Mouse (Mus musculus) fibroblast of lung, adult 2 months (primary cell): ENCODE results near the gene Pcnx3.

Source experiments
- DNase-seq: peaks from one replicate; pipeline ENCODE4 v3.0.0-alpha.2; 2011; ENCODE audit warnings: low read depth

The Pcnx3 gene

DNA sequence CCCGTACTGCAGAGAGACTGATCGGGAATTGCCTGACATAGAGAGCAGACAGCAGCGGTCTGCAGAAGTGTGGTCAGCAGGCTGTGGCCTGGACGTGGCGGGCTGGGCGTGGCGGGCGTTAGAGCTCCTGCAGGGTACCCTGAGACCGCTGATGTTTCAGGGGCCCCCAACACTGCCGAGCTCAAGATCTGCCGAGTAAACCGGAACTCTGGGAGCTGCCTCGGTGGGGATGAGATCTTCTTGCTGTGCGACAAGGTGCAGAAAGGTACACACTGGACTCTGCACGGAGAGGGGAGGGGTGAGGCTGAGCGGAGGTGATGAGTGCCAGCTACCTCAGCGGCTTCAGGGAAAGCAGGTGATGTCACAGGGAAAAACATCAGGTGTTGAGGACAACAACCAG lies 47.7 kb downstream of the Pcnx3 start:
- no peak for DNase-seq

DNA sequence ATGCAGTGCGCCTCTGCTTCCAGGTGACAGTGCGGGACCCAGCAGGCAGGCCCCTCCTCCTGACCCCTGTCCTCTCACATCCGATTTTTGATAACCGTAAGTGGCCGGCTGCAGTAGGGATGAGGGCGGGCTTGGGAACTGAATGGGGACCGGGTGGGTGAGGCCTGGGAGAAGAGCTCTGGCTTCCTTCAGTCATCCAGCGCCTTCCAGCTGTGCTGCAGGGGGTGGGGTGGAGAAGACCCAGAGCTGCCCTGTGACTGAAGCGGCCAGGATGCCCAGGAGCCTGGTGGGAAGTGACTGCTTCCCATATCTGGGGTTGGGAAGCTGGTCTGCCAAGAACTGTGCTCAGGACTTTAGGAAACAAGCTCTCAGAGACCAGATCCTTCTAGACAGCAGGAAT lies 48.4 kb downstream of the Pcnx3 start:
- DNase-seq, result no peak

DNA sequence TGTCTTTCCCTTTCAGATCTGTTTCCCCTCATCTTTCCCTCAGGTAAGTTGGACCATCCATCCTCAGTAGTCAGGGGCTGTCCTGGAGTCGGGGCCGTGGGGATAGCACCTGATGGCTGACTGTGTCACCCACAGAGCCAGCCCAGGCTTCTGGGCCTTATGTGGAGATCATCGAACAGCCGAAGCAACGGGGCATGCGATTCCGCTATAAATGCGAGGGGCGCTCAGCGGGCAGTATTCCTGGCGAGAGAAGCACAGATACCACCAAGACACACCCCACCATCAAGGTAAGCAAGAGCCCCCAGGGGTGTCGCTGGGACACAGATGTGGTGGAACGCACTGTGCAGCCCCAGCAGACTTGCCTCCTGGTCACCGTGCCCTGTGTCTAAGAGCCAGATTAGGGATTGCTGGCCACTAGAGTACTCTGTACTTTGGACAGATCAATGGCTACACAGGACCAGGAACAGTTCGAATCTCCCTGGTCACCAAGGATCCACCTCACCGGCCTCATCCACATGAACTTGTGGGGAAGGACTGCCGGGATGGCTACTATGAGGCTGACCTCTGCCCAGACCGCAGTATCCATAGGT lies 50.2 kb downstream of the Pcnx3 start:
- DNase-seq, result no peak

DNA sequence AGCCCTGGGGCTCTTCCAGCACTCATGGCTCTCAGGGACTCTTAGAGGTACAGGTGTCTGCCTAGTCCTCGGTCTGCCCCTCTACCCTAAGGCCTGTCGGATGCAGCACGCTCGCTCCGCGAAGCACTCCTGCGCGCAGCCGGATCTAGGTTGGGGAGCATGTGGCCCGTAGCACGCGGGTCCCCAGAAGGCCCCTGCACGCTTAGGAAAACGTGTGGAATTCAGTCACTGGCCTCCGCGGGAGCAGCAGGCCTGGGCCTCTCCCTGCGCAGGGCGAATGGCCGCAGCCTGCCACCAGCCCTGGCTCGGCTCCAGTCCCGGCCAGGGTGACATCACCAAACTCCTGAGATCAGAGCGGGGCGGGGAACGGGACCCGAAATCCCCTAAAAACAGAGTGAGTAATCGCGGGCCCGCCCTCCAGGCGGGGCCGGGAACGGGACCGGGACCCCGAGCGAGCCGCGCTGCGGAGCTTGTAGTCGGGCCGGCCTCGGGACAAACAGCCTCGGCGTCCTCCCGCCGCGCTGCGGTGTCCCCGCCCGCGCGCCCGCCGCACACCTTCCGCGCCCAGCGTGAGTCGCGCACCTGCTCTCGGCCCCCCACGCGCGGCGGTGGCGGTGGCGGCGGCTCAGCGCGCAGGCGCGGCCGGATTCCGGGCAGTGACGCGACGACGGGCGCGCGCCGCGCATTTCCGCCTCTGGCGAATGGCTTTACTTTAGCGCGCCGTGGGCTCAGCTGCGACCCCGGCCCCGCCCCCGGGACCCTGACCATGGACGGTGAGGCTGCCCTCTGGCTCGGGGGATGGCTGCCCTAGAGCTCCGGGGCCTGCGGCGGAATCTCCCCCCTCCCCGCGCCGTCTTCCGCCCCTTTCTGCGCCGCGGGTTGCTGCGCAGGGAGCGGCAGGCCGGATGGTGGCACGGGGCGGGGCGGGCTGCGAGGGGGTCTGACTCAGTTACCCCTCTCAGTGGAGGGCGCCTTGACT lies 51.4 kb downstream of the Pcnx3 start, which contains the start of gene Rela:
Gene Rela (plus strand): TSS at position 415 of the 979 bp plus-strand sequence.
- DNase-seq, result peak; percentile 65

DNA sequence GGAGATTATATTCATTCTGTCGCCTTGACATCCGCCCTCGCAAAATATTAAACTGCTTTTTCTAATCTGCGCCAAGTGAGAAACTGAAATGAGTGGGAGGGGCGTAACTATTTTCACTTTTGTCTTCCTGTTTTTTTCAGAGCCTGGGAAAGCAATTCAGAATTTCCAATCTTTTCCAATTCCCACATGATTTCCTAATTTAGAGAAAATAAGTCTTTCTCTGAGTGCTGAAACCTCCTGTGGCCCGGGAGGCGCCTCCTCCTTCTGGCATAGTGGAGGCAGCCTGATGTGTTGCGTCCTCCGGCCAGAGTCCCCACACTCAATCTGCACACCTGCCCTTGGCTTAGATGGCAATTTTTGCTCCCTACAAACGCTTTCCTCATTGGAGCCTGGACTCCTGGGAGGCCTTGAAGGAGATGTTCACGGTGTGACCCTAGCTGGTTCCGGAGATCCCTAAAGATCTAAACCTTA lies 52.1 kb downstream of the Pcnx3 start:
- peak; percentile 41 for DNase-seq

DNA sequence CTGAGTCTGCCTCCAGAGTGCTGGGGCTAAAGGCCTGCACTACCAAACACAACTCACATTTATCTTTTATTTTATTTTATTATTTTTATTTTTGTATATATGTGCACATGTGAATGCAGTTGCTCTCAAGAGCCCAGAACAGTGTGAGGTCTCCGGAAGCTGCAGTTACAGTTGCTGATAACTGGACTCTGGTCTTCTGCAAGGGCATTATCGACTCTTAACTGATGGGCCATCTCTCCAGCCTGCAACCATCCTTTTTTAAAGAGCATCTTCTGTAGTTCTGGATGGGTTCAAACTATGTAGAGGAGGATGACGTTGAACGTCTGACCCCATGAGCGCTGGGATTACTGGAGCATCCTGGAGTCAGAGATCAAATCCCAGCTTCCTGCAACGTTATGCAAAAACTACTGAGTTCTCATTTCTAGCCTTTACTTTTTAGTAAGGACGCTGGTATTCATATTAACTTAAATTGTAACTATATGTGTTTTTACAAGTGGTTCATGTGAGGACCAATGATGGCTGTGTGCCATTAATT lies 52.6 kb downstream of the Pcnx3 start:
- DNase-seq, result no peak

DNA sequence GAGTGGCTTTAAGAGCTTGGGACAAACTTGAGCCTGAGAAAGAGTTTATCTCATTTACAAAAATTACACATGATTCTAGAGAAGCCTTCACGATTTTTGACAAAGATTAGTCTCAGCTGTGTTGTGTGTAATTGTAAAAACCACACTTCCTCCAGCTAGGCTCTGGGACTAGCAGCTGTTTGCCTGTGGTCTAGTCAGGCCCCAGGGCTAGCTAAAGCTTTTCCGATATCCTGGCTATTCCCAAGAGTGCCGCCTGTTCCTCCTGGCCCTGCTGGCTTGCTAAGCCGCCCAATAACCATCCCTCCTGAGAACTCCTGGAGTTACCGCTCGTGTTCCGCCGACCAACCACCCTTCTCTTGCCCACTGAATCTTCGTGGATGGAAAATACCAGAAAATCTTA lies 56.6 kb downstream of the Pcnx3 start:
- no peak for DNase-seq

DNA sequence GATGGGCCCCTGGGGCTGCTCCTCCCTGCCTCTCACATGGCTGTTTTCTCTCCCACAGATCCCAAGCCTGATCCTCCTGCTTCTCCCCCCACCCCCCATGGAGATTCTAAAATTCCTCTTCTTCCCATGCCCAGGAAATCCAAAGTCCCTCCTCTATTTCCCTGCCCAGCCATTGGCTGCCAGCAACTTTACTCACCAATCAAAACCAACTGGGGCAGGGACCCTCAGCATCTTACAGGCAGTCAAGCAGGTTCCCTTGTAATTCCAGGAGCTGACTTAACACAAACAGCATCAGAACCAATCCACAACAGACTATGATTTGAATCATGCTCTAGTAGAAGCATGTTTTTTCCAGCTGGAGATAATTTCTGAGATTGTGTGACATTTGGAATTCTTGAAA lies 58.8 kb downstream of the Pcnx3 start:
- DNase-seq, result no peak

DNA sequence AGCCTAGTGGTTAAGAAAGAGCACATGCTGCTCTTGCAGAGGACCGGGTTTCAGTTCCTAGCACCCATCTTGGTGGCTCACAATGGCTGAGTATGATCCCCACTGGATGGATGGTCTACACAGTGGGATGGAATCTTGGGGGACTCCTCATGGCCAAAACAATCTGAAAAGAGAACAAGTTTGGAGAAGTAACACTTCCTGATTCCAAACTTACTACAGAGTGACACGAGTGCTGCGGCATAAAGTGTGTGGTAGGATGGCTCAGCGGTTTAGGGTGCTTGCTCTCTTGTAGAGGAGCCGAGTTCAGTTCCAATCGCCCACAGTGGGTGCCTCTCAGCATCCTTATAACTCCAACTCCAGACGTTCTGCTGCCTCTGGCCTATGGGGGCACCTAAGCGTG lies 63.4 kb downstream of the Pcnx3 start:
- no peak for DNase-seq

DNA sequence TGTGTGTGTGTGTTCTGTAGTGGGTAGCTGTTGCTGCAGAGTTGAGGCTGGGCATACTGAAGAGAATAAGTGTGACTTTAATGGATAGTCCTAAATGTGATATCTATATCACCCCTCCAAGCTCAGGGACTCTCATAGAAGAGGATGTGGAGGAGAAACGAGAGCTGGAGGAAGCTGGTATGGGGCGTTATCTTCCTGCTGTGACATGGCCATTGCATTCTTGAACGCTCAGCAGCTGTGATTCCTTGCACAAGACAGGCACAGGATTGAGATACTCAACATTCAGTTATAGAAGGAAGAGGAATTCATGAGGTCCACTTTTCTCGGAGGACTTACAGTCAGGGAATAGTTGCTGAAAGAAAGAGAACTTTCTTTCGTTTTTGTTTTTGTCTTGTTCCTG lies 66.8 kb downstream of the Pcnx3 start:
- no peak for DNase-seq

DNA sequence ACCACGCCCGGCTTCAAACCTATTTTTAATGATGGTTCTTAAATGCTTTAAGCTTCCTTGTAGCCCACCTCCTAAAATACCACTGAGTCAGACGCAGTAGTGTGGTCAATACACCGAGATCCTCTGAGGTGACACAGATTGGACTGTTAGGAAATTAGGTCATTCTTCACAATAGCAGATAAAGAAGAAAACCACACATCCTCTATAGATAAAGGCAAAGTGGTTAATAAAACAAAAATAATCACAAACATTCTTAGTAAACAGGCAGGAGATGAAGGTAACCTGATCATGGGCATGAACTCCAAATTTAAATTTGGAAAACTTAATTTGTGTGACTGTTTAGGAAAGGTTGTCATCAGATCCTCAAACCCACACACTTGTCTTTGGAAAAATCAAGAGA lies 68.7 kb downstream of the Pcnx3 start:
- DNase-seq, result no peak

DNA sequence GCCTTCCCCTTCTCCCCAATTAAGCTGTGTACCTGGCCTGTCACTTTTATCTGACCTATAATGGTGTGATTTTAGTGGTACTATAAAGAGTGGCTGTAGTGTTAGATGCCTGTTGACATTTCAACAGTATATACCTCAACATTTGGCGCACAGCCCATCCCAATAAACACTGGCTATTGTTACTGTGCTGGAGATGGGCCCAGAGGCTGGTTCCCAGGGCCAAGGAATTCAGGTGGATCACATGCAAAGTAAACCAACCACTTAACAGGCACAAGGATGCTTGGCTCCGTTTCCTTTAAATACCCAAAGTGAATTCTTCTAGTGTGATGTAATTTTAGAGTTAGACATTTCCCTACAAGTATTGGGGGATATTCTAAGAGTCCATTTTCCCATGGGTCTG lies 73.8 kb downstream of the Pcnx3 start:
- DNase-seq, result peak; percentile 56
